Mouse (Mus musculus) C2C12 (cell line): ENCODE results near the gene Zfp365.

Experiments used
- CEBPB ChIP-seq: IDR thresholded peaks from one replicate; pipeline ENCODE4 v1.6.1; 2011; ENCODE audit warnings: low read depth, mild to moderate bottlenecking, control low read depth, moderate library complexity
- CTCF ChIP-seq: IDR thresholded peaks from one replicate; pipeline ENCODE4 v1.5.1; 2011; ENCODE audit not compliant: control insufficient read depth, insufficient read depth, insufficient read length

GRCm38 (mm10) chr10:67951690-67952089, 39.2 kb upstream of the Zfp365 start:
- TF ChIP-seq CEBPB (no peak), CTCF (no peak)
